Mouse (Mus musculus) inflammation-experienced regulatory T-cells, adult 6 months (primary cell): ENCODE data around the gene Itgad. TPM values are rescaled to one million over a fixed set of nuclear protein-coding genes. Genes with fewer than 3 reads are reported as not detected.

ENCODE experiments used
- ATAC-seq: one replicate; pipeline ENCODE4 v1.8.0; 2017
- polyA plus RNA-seq, 3 experiments: library from polyadenylated mRNA; unstranded; fragments of 100-300 nt; shearing (Covaris generic); gene quantifications; one replicate each; pipeline ENCODE4 v1.2.1; 2017

Gene Itgad
- polyA plus RNA-seq, 3 experiments from 2014 or later: 1.0 TPM; not detected in 2

DNA sequence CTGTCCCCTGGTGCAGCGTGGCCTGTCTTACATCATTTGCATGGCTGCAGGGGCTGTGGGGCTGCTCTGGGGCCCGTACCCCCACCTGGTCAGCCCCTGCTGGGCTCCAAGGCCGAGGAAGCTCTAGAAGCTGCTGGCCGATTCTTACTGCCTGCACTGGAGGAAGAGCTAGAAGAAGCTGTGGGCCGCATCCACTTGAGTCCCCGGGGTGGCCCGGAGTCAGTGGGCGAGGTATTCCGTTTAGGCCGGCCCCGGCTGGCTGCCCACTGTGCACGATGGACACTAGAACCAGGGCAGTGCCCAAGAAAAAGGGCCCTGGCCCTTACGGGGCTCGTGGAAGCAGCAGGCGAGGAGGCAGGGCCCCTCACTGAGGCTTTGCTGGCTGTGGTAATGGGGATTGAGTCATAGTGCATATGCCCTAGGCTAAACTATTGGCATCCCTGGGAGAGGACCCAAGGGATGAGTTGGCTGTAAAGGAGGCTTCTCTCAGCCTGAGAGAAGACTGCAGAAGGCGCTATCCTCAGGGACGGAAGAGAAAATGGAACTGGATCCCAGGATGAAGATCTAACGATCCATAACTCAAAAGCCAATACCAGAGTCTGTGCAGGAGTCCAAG lies 90.3 kb downstream of the Itgad start:
- ATAC-seq: no peak

- ATAC-seq: no peak
These were observed 91.4 kb downstream of the Itgad start for GRCm38 (mm10) chr7:128245547-128245946.

DNA sequence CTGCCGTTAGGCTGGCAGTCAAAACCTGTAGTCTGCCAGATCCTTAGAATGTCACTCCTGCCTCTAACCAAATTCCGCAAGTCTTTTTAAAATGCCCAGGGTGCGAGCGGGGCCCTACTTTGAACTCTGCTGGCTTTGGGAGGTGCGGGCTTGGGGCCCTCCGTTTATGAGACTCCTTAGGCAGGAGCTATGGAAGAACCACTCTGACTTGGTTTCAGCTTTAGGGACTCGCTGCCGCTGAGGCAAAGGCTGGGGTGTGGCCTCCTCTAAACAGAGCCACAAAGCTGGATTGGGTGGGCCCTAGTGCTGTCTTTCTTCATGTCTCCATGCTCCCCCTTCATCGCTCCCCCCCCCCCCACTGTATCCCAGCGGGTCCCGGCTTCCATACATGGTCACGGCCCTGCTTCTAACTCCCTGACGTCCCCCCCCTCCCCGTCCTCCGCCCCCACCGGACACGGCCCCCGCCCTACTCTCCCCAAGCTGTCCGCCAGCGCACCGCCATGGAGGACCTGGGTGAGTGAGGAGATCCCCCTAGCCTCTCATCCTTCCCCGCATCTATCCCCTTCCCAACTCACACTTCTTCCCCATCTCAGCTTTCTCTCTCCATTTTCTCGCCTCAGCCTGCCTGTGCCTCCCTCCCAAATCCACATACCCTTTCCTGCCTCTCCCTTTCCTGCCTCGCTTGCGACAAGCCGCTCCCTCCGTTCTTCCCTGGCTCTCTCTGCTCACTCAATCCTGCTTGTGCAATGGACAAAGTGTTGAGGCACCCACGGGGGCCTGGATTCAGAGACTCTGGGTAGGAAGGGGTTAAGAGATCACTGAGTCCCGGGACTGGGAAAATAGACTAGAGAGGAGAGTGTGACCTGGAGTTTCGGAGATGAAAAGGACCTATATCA lies 92.6 kb downstream of the Itgad start, which contains the start of gene Tgfb1i1:
Tgfb1i1 (plus strand) TSS at position 317 of the 896 bp plus-strand sequence.
- no peak for ATAC-seq

- peak; percentile 54 for ATAC-seq
These were observed 93.3 kb downstream of the Itgad start for GRCm38 (mm10) chr7:128247443-128247842.

- ATAC-seq: no peak
These were observed 94.2 kb downstream of the Itgad start for GRCm38 (mm10) chr7:128248081-128249042.

DNA sequence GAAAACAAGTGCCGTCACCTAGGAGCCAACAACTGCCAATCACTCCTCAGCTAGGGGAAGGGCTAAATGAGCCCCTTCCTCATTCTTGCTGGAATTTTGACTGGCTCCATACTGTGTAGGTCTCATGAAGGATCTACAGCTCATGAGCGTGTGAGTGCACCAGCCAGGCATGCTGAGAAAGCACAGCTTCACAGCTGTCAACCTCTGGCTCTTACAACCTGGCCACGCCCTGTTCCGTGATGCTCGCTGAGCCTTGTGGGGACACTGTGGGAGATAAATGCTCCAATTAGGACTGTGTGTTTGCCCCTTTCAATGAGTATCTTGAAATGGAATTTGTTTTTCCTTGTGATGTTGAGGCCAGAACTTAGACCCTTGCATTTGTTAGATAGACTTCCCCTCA lies 95.8 kb downstream of the Itgad start:
- ATAC-seq: no peak

- ATAC-seq: no peak
These were observed 97.8 kb downstream of the Itgad start for GRCm38 (mm10) chr7:128251946-128252345.

DNA sequence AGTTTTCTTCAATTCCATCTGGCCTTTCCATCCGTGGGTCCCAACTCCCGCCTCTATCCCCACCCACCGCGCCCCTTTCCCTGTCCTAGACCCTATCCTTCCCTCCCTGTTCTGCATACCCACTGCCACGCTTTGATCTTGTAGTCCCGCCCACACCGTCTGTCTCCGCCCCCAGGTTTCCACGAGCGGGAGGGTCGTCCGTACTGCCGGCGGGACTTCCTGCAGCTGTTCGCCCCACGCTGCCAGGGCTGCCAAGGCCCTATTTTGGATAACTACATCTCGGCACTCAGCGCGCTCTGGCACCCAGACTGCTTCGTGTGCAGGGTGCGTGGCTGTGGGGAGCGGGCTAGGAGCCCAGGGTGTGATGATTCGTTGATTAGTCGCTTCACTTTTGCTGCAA lies 98.4 kb downstream of the Itgad start:
- ATAC-seq: no peak

GRCm38 (mm10) chr7:128254978-128255377 lies 100.8 kb downstream of the Itgad start:
- no peak for ATAC-seq

DNA sequence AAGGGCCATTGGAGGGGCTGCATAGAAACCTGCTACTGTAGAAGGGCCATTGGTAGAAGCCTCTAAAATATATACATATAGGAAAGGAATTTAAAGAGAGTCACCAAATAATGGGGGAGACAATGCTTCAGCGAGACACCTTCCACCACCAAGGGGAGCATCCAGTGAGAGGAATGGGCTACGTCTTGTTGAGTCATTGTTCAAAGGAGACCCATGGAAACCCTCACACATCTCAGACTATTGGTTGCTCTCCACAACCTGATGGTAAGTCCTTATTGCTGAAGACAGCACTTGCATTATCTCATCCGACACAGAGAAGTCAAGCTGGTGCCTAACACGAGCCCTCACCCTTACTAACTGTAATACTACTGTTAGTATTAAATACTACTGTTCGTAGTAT lies 101.6 kb downstream of the Itgad start:
- no peak for ATAC-seq

DNA sequence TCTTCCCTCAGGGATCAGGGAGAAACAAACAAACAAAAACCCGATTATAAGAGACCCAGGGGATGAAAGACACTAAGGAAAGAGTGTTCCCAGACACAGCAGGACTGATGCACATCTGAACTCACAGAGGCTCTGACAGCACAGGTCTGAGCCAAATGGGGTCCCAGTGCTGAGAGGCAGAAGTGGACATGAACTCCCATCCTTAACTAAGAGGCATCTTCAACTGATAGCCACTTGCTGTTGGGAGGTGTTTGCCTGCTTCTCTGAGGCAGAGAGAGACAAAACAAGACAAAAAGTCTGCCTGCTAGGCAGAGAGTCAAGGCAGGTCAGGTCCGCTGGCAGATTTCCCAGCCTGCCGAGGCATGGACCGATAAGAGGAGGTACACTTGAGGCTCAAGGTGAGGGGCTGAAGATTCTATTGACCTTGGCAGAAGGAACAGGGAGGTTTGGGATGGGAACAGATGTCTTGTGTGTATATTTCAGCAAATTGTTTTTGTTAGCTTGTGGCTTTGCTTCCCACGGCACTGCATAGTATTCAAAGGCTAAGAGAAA lies 102.7 kb downstream of the Itgad start:
- ATAC-seq: no peak

- ATAC-seq: no peak
These were observed 111.2 kb downstream of the Itgad start, which contains the start of gene Slc5a2 for GRCm38 (mm10) chr7:128265411-128265810. Gene Slc5a2 (plus strand): TSS chr7:128265657.

GRCm38 (mm10) chr7:128266056-128266455 lies 111.9 kb downstream of the Itgad start:
- ATAC-seq: no peak

DNA sequence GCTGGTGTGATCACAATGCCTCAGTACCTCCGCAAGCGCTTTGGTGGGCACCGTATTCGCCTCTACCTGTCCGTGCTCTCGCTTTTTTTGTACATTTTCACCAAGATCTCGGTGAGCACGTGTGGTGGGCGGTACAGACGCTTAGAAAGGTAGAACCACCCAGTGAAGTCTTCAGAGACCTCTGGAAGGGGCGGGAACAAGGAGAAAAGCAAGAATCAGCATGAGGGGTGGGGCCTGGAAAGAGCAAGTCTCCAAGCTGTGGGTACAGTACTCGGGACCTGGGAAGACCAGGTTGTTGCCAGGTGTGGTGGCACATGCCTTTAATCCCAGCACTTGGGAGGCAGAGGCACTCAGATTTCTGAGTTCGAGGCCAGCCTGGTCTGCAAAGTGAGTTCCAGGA lies 113.2 kb downstream of the Itgad start:
- no peak for ATAC-seq

DNA sequence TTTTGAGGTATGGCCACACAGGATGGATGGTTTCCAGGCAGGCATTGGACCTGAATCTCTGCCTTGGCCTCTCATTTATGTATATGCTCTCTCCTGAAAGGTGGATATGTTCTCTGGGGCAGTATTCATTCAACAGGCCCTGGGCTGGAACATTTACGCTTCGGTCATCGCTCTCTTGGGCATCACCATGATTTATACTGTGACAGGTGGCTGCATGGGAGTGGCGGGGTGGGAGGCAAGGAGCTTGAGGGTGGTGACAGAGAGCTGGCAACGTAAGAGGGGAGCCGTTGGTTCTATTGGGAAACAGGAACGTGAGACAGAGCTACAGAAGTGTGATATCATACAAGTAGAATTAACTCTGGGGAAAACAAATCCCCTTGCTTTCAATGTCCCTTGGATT lies 113.6 kb downstream of the Itgad start:
- ATAC-seq: no peak

DNA sequence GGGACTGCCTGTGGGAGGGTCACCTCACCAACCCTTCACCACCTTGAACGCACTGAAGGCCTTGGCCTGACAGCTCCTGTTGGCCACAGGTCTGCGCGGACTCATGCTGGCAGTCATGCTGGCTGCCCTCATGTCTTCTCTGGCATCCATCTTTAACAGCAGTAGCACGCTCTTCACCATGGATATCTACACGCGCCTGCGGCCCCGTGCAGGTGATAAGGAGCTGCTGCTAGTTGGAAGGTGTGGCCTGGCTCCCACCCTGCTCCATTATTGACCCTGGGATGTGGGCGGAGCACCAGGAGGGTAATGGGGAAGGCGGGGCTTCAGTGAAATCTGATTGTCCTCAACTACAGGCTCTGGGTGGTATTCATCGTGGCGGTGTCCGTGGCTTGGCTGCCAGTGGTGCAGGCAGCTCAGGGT lies 116.3 kb downstream of the Itgad start:
- ATAC-seq: no peak

DNA sequence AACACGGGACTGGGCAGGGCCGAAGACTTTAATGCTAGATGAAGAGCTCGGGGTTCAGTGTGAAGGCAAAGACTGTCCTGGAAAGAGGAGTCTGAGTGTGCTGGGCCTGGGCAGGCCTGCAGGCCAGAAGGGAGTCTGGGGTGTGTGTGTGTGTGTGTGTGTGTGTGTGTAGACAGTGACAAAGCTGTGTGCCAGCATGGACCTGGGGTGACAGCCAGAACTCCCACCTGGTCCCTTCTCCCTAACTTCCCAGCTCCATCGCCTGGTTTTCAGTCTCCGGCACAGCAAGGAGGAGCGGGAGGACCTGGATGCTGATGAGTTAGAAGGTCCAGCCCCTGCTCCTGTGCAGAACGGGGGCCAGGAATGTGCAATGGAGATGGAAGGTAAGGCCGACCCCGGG lies 117.3 kb downstream of the Itgad start:
- no peak for ATAC-seq

Other genes with a start within 250 kb of the Itgad start
- gene Kat8, start 241.9 kb upstream of the Itgad start, polyA plus RNA-seq: 10 to 100 TPM; 18.5 to 41.8 (median 34.5) TPM
- not detected for gene Prss8, start 224.3 kb upstream of the Itgad start, polyA plus RNA-seq
- 1 to 10 TPM; 1.5 to 3.7 (median 3.0) TPM for gene Prss36, start 207.7 kb upstream of the Itgad start, polyA plus RNA-seq
- 10 to 100 TPM; 42.5 to 56.3 (median 52.6) TPM for gene Fus, start 186.9 kb upstream of the Itgad start, polyA plus RNA-seq
- gene Pycard, start 160.5 kb upstream of the Itgad start, polyA plus RNA-seq: 100 to 1,000 TPM; 229 to 406 (median 231) TPM
- not detected for gene Trim72, start 150.4 kb upstream of the Itgad start, polyA plus RNA-seq
- 1 to 10 TPM in 2 of 3 experiments, under 1 TPM in 1; 0.09 to 1.2 (median 1.1) TPM for gene Itgam, start 91.7 kb upstream of the Itgad start, polyA plus RNA-seq
- gene Gm49368, start 91.7 kb upstream of the Itgad start, polyA plus RNA-seq: under 1 TPM in 1 of 3 experiments, not detected in 2; 0.87 TPM
- 1 to 10 TPM in 1 of 3 experiments, not detected in 2; 1.1 TPM for gene Itgax, start 24.8 kb upstream of the Itgad start, polyA plus RNA-seq
- 1 to 10 TPM in 1 of 3 experiments, not detected in 2; 1.5 TPM for gene Cox6a2, start 52.0 kb downstream of the Itgad start, polyA plus RNA-seq
- gene Armc5, start 83.0 kb downstream of the Itgad start, polyA plus RNA-seq: 1 to 10 TPM; 4.9 to 5.6 (median 5.5) TPM
- 1 to 10 TPM; 2.6 to 4.9 (median 2.8) TPM for gene 9130023H24Rik, start 83.7 kb downstream of the Itgad start, polyA plus RNA-seq
- gene Tgfb1i1, start 92.4 kb downstream of the Itgad start, polyA plus RNA-seq: 1 to 10 TPM in 1 of 3 experiments, under 1 TPM in 1, not detected in 1; 0.26 to 1.0 TPM
- not detected for gene Slc5a2, start 111.3 kb downstream of the Itgad start, polyA plus RNA-seq
- gene BC017158, start 143.8 kb downstream of the Itgad start, polyA plus RNA-seq: 1 to 10 TPM; 5.4 to 8.6 (median 7.3) TPM